Mouse (Mus musculus) lung, postnatal 0 days (tissue): ENCODE measurements around the gene Rhoj. TPM values are rescaled to one million over a fixed set of nuclear protein-coding genes. Genes with fewer than 3 reads are reported as not detected.
A peak's percentile ranks its signal among the peaks of the same experiment; 100 is the strongest.

Experiments used
- ATAC-seq: fragments of 200-750 bp; cut with Nextera tagmentation; 2 replicates; pipeline ENCODE4 v1.8.0; 2017; ENCODE audit warnings: moderate library complexity
- DNase-seq: peaks from one replicate; pipeline ENCODE4 v3.0.0-alpha.2; 2016; ENCODE audit warnings: low spot score
- H3K27ac ChIP-seq: fragments of 300-500 bp; sonication (generic); 2 replicates; pipeline ENCODE4 v1.5.1; 2014; ENCODE audit warnings: antibody characterized with exemption, mild to moderate bottlenecking, low read length, mixed read lengths
- H3K27me3 ChIP-seq: fragments of 300-500 bp; sonication (generic); replicated peaks from 2 replicates; pipeline ENCODE4 v1.6.1; 2014; ENCODE audit warnings: low read length, mixed read lengths; ENCODE audit not compliant: insufficient read depth
- H3K36me3 ChIP-seq: fragments of 300-500 bp; sonication (generic); 2 replicates; pipeline ENCODE4 v1.6.1; 2014; ENCODE audit warnings: low read length, mixed read lengths; ENCODE audit not compliant: insufficient read depth
- H3K4me1 ChIP-seq: fragments of 300-500 bp; sonication (generic); 2 replicates; pipeline ENCODE4 v1.6.1; 2014; ENCODE audit warnings: antibody characterized with exemption, low read depth, low read length, mixed read lengths; ENCODE audit not compliant: insufficient read depth
- H3K4me2 ChIP-seq: fragments of 300-500 bp; sonication (generic); replicated peaks from 2 replicates; pipeline ENCODE4 v1.6.1; 2014; ENCODE audit warnings: low read depth, mild to moderate bottlenecking, low read length, moderate library complexity, mixed read lengths
- H3K4me3 ChIP-seq: fragments of 300-500 bp; sonication (generic); 2 replicates; pipeline ENCODE4 v1.5.1; 2014; ENCODE audit warnings: low read depth, low read length
- H3K9ac ChIP-seq: fragments of 300-500 bp; sonication (generic); replicated peaks from 2 replicates; pipeline ENCODE4 v1.6.1; 2014; ENCODE audit warnings: low read depth, mild to moderate bottlenecking
- H3K9me3 ChIP-seq: fragments of 300-500 bp; sonication (generic); 2 replicates; pipeline ENCODE4 v1.6.1; 2016; ENCODE audit warnings: low read length, mixed read lengths
- CTCF ChIP-seq: IDR thresholded peaks from 2 replicates; pipeline ENCODE4 v1.5.1; 2016; ENCODE audit warnings: antibody characterized with exemption, mild to moderate bottlenecking
- EP300 ChIP-seq: IDR thresholded peaks from 2 replicates; pipeline ENCODE4 v1.6.1; 2016; ENCODE audit warnings: antibody characterized with exemption, mild to moderate bottlenecking, control low read depth
- WGBS: fragments of 180-500 bp; shearing (Covaris S2); extraction: QIAGEN DNeasy Blood & Tissue Kit; methylation state at CpG from one replicate; pipeline ENCODE4 v1.1.7; 2014; 5-methylcytosine and 5-hydroxymethylcytosine counted together
- polyA plus RNA-seq: library from polyadenylated mRNA; unstranded; fragments of >200 nt; fragmentation: Nextera tagmentation; extraction: Ambion mirVana; gene quantifications from 2 replicates; pipeline ENCODE4 v1.2.1, GENCODE M21; 2015

Rhoj gene
- polyA plus RNA-seq, 1 experiment from 2014 or later, result 102 TPM

DNA sequence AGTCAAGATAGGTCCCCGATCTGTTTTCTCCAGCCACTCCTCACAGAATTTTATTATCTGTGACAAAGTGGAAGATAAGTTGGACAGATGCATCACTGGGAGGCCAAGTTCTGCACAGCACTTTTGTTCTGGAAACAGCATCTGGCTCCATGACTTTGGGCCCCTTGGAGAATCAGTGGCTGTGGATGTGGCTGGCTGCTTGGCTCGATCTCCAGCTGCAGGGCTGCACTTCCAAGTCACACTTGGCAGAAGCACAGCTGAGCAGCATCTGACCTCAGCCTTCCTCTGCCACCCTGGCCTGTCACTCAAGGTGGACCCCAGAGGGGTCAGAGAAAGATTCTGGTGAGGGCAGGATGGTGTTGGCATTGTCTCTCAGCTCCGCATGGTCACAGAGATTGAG lies 22.0 kb upstream of the Rhoj start:
- no peak for TF ChIP-seq EP300
- TF ChIP-seq CTCF, result no peak
- ATAC-seq (no peak), DNase-seq (no peak)
- H3K9me3 ChIP-seq, result no peaks in the 10 kb centered on the region
- 58% methylated on average over 3 of the region's 3 CpGs for WGBS
- H3K4me3 ChIP-seq, result no peak overlapping the region
- peaks cover 14% of the 10 kb centered on the region; the same call in 1 of the 2 replicates for H3K4me1 ChIP-seq
- no peaks in the 10 kb centered on the region for H3K36me3 ChIP-seq
- H3K4me2 ChIP-seq, result no peak overlapping the region
- H3K27me3 ChIP-seq, result no peaks in the 10 kb centered on the region
- no peak overlapping the region for H3K27ac ChIP-seq
- H3K9ac ChIP-seq, result no peak overlapping the region

DNA sequence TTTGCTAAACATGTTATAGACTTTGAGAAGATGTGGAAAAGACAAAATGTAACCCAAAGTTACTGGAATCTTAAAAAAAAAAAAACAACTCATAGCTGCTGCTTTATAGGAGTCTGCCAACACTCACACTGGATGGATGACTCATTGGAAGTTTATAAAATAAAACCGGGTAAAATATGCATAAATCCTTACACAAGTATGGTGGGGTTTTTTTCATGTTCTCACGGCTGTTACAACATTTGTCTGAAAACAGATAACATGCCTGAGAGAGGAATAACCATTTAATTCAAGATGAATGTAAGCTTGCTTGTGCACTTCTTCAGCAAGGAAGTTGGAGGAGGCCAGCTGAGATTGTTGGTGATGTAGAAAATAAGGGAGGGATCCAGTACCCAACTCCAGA lies 17.6 kb upstream of the Rhoj start:
- H3K9ac ChIP-seq, result no peak overlapping the region
- H3K4me2 ChIP-seq, result no peak overlapping the region
- DNase-seq, result peak; percentile 65
- H3K27me3 ChIP-seq, result no peaks in the 10 kb centered on the region
- no peaks in the 10 kb centered on the region for H3K4me1 ChIP-seq
- H3K9me3 ChIP-seq, result no peaks in the 10 kb centered on the region
- H3K36me3 ChIP-seq, result no peaks in the 10 kb centered on the region
- ATAC-seq, result peak; percentile 48; the same call in 1 of the 2 replicates
- TF ChIP-seq EP300, result peak; percentile 56
- no peak for TF ChIP-seq CTCF
- 44% methylated on average over 2 of the region's 2 CpGs for WGBS
- no peak overlapping the region for H3K4me3 ChIP-seq
- H3K27ac ChIP-seq, result no peak overlapping the region

DNA sequence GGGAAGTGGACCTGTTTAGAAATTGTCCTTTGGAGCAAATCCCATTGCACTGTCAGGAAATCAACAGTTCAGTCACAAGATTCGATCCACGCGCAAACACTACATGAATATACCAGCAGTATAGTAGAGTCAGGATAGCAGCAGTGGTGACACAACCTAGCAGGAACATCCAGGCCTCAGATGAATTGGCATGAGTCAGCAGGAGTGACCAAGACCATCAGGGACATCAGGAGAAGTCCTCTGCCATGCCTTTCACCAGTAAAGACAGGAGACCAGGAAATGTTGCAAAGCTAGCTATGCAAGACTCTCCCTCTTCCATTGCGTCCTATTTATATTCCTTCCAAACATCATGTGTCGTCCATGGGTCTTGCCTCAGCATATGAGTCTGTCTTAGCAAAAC lies 16.6 kb upstream of the Rhoj start:
- 86% methylated on average over 5 of the region's 5 CpGs for WGBS
- DNase-seq (no peak), ATAC-seq (no peak)
- Histone ChIP-seq H3K9ac (no peak overlapping the region), H3K27me3 (no peaks in the 10 kb centered on the region), H3K27ac (no peak overlapping the region), H3K4me3 (no peak overlapping the region), H3K9me3 (no peaks in the 10 kb centered on the region), H3K4me2 (no peak overlapping the region), H3K36me3 (no peaks in the 10 kb centered on the region), H3K4me1 (no peaks in the 10 kb centered on the region)
- TF ChIP-seq EP300 (no peak), CTCF (no peak)

DNA sequence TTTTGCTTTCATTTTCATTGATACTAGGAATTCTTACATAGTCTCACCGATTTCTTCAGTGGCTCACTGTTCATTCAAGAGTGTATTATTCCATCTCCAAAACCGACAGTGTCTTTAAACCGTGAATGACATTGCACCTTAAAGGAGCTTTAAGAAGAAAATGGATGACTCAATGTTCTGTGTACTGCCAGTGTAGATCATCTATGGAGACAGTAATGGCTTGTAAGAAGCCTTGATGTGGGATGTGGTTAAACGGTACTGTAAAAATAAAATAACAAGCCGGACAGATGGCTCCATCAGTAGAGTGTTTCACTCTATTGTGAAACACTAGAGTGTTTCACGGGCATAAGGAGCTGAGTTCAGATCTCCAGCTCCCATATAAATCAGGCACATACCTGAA lies 15.2 kb upstream of the Rhoj start:
- H3K27me3 ChIP-seq, result no peaks in the 10 kb centered on the region
- H3K27ac ChIP-seq, result no peak overlapping the region
- H3K9me3 ChIP-seq, result no peaks in the 10 kb centered on the region
- H3K4me1 ChIP-seq, result no peaks in the 10 kb centered on the region
- H3K9ac ChIP-seq, result no peak overlapping the region
- H3K4me2 ChIP-seq, result no peak overlapping the region
- DNase-seq (no peak), ATAC-seq (no peak)
- TF ChIP-seq CTCF (no peak), EP300 (no peak)
- H3K36me3 ChIP-seq, result no peaks in the 10 kb centered on the region
- H3K4me3 ChIP-seq, result no peak overlapping the region
- 85% methylated on average over 6 of the region's 6 CpGs for WGBS

DNA sequence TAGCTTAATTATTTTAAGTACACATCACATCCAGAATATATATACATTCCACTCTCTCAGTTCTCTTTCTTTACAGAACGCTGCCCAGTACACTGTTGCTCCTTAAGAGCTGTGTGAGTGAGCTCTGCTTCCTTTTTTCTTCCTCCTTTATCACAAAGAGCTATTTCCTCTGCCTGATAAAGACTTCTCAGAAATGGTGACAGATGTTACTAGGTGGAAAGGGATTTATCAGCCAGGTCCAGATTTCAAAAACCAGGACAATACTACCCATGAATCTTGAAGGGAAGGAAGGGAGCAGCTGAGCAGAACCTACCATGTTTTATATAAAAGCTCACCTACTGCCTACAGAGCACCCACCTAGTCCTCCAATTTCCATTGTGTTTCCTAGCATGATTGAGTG lies 8.3 kb upstream of the Rhoj start:
- H3K4me3 ChIP-seq, result no peak overlapping the region
- ATAC-seq (no peak), DNase-seq (no peak)
- H3K27me3 ChIP-seq, result no peaks in the 10 kb centered on the region
- no peak overlapping the region for H3K4me2 ChIP-seq
- no peaks in the 10 kb centered on the region for H3K4me1 ChIP-seq
- H3K27ac ChIP-seq, result no peak overlapping the region
- H3K36me3 ChIP-seq, result no peaks in the 10 kb centered on the region
- H3K9ac ChIP-seq, result no peak overlapping the region
- H3K9me3 ChIP-seq, result no peaks in the 10 kb centered on the region
- TF ChIP-seq EP300 (no peak), CTCF (no peak)
- WGBS, result 21% methylated on average over 1 of the region's 1 CpGs

DNA sequence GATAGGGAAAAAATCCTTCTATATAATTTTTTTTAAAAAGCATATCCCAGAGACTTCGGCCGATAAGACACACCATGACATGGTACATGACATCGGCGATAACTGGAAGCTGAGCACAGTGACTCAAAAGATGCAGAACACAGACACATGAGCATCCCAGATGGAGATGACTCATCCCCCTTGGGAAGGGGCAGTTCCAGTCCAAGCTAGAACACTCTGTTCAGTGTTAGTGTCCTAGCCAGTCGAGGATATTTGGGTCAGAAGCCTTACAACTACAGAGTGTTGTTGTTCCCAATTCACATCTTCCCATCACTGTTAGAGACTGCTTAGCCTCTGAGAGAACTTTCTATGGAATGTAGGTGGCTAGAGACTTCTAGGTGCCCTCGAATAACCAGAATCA lies 4.0 kb upstream of the Rhoj start:
- Histone ChIP-seq H3K9me3 (no peaks in the 10 kb centered on the region), H3K9ac (no peak overlapping the region), H3K36me3 (no peaks in the 10 kb centered on the region), H3K4me2 (no peak overlapping the region), H3K4me1 (no peaks in the 10 kb centered on the region), H3K27me3 (no peaks in the 10 kb centered on the region), H3K27ac (no peak overlapping the region), H3K4me3 (no peak overlapping the region)
- TF ChIP-seq CTCF (no peak), EP300 (peak; percentile 70)
- 85% methylated on average over 6 of the region's 6 CpGs for WGBS
- ATAC-seq (peak; percentile 49), DNase-seq (peak; percentile 29)

DNA sequence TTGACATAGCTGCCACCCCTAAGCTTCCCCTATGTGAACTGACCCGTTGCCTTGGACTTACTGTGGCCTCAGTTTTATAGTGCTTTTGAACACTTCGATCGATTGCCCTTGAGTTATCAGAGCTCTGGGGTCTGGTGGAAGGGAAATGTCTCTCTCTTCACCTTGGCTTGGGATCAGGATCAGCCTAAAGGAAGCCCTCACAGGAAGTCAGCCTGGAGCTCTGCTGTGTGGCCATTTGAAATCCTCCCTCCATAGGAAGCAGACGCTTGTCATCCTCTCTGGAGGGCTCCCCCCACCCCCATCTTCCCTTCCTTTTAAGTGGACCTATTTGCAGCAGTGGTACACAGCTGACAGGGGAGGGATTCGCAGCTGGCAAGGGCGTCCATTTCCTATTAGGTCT lies 1.6 kb downstream of the Rhoj start:
- peak overlapping the region; percentile 91 for H3K27ac ChIP-seq
- WGBS, result 34% methylated on average over 6 of the region's 6 CpGs
- no peaks in the 10 kb centered on the region for H3K27me3 ChIP-seq
- no peaks in the 10 kb centered on the region for H3K9me3 ChIP-seq
- H3K4me1 ChIP-seq, result no peaks in the 10 kb centered on the region
- H3K4me2 ChIP-seq, result peak overlapping the region; percentile 74
- DNase-seq (peak; percentile 69), ATAC-seq (peak; percentile 49)
- 0 out of 2 replicates have a peak overlapping the region, but pooled peaks have one; percentile 63 for H3K9ac ChIP-seq
- TF ChIP-seq EP300 (peak; percentile 38; the same call in 1 of the 2 replicates), CTCF (no peak)
- peak overlapping the region; percentile 51 for H3K4me3 ChIP-seq
- H3K36me3 ChIP-seq, result no peaks in the 10 kb centered on the region
